Mouse (Mus musculus): ENCODE measurements around the gene Eef2.
"Not testable (repeated sequence)": the region's sequence is repeated elsewhere in the genome, so short reads cannot be mapped to it uniquely, and the experiment has no call there.

Eef2 gene

GRCm38 (mm10) chr10:81146296-81146695 is 30.1 kb upstream of the Eef2 start:
- DNase-seq (ENCODE audit: low spot score), result no peak

GRCm38 (mm10) chr10:81151261-81151660 is 25.2 kb upstream of the Eef2 start:
- no peak for DNase-seq (ENCODE audit: low spot score)

- no peak for DNase-seq (ENCODE audit: low spot score)
Measured at GRCm38 (mm10) chr10:81152609-81153008, 23.8 kb upstream of the Eef2 start.

GRCm38 (mm10) chr10:81154313-81154712 is 22.1 kb upstream of the Eef2 start:
- DNase-seq (ENCODE audit: low spot score), result no peak

GRCm38 (mm10) chr10:81154736-81155135 is 21.7 kb upstream of the Eef2 start:
- DNase-seq (ENCODE audit: low spot score), result no peak

GRCm38 (mm10) chr10:81161602-81162317 is 14.7 kb upstream of the Eef2 start:
- no peak for DNase-seq (ENCODE audit: low spot score)

- no peak for DNase-seq (ENCODE audit: low spot score)
Measured at GRCm38 (mm10) chr10:81162318-81162652, 14.1 kb upstream of the Eef2 start.

- DNase-seq (ENCODE audit: low spot score), result no peak
Measured at GRCm38 (mm10) chr10:81165118-81165517, 11.3 kb upstream of the Eef2 start.

GRCm38 (mm10) chr10:81167200-81168086 is 9.0 kb upstream of the Eef2 start, which contains the start of gene Pias4:
Gene Pias4, minus strand, starts transcription at chr10:81167923.
- DNase-seq (ENCODE audit: low spot score), result peak; percentile 100

GRCm38 (mm10) chr10:81168087-81168431 is 8.4 kb upstream of the Eef2 start:
- DNase-seq (ENCODE audit: low spot score), result no peak

GRCm38 (mm10) chr10:81168521-81169244 is 7.7 kb upstream of the Eef2 start:
- peak; percentile 90 for DNase-seq (ENCODE audit: low spot score)

GRCm38 (mm10) chr10:81169411-81169900 is 7.0 kb upstream of the Eef2 start:
- DNase-seq (ENCODE audit: low spot score), result not testable (repeated sequence)

- peak; percentile 88 for DNase-seq (ENCODE audit: low spot score)
Measured at GRCm38 (mm10) chr10:81173132-81173531, 3.3 kb upstream of the Eef2 start.

GRCm38 (mm10) chr10:81174617-81175344 is 1.6 kb upstream of the Eef2 start:
- peak; percentile 95 for DNase-seq (ENCODE audit: low spot score)

- DNase-seq (ENCODE audit: low spot score), result not testable (repeated sequence)
Measured at GRCm38 (mm10) chr10:81175345-81175701, 1.1 kb upstream of the Eef2 start.

GRCm38 (mm10) chr10:81175936-81176465 is 430 bp upstream of the Eef2 start:
- DNase-seq (ENCODE audit: low spot score), result no peak

GRCm38 (mm10) chr10:81177491-81177925 is 1.1 kb downstream of the Eef2 start:
- DNase-seq (ENCODE audit: low spot score), result peak; percentile 78

GRCm38 (mm10) chr10:81177958-81178712 is 1.7 kb downstream of the Eef2 start:
- DNase-seq (ENCODE audit: low spot score), result peak; percentile 73

GRCm38 (mm10) chr10:81178927-81179326 is 2.5 kb downstream of the Eef2 start:
- DNase-seq (ENCODE audit: low spot score), result no peak

GRCm38 (mm10) chr10:81179451-81180342 is 3.3 kb downstream of the Eef2 start:
- DNase-seq (ENCODE audit: low spot score), result no peak
